Mouse (Mus musculus): Measurements from ENCODE around the gene Tmem235.

Tmem235 gene

GRCm38 (mm10) chr11:117891581-117892175, 31.1 kb downstream of the Tmem235 start:
- DNase-seq (ENCODE audit: low spot score in 2 of 2) = no peak

- no peak for DNase-seq (ENCODE audit: low spot score in 2 of 2)
Observed at GRCm38 (mm10) chr11:117892199-117892598, 31.6 kb downstream of the Tmem235 start.

DNA sequence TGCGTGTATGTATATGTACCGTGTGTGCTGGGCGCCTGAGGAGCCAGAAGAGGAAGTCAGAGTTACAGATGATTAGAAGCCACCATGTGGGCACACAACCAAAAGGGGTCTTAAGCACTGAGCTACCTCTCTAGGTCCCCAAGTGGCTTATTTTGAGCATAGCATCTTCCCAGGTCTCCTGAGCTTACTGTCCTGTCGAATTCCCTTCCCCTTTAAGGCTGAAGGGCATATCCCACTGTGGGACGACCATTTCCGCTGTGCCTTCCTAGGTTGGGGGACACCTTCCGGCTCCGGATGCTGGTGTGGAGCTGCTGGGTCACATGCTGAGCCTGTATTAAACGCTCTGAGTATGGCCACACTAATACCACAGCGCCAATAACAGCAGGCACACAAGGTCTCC, 34.1 kb downstream of the Tmem235 start:
- DNase-seq (ENCODE audit: low spot score in 2 of 2) = no peak

GRCm38 (mm10) chr11:117896533-117896932, 36.0 kb downstream of the Tmem235 start:
- no peak for DNase-seq (ENCODE audit: low spot score in 2 of 2)

DNA sequence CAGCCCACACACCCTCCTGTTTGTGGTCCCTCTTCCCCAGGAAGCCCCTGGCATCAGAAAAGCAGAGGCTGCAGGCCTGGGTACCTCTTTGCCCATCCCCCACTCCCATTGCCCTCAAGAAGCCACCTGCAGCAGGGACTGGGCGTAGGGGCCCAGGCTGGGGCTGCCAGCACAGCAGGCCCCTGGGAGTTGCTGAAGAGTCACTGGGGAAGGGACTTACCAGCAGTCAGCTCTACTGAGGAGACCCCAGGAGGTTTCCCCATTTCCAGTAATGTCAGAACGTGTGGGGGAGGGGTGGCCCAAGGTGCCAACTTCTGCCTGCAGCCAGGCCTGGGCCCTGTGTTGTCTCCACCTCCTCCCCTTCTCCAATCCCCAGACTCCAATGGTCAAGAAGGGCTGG, 41.7 kb downstream of the Tmem235 start:
- no peak for DNase-seq (ENCODE audit: low spot score in 2 of 2)

DNA sequence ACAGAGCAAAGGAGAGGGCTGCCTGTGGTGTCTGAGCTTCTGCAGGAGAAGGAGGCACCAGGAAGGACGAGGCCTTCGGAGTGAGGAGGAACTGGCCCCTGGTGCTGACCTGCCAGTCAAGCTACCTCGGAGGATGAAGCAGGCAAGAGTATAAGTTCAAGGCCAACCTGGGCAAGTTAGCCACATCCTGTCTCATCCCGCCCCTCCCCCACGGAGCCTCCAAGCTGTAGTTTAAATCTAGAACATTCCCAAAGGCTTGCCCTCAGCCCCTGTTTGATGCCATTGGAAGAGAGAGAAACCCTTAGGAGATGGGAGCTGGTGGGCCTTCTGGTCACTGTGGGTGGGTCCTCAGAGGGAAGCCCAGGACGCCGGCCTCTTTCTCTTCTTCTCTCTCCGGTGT, 43.9 kb downstream of the Tmem235 start:
- DNase-seq (ENCODE audit: low spot score in 2 of 2) = no peak

- no peak for DNase-seq (ENCODE audit: low spot score in 2 of 2)
Observed at GRCm38 (mm10) chr11:117909337-117909736, 48.8 kb downstream of the Tmem235 start.

- peak in 1 of 2 experiments; percentile 53 for DNase-seq (ENCODE audit: low spot score in 2 of 2)
Observed at GRCm38 (mm10) chr11:117912684-117913352, 52.3 kb downstream of the Tmem235 start.

DNA sequence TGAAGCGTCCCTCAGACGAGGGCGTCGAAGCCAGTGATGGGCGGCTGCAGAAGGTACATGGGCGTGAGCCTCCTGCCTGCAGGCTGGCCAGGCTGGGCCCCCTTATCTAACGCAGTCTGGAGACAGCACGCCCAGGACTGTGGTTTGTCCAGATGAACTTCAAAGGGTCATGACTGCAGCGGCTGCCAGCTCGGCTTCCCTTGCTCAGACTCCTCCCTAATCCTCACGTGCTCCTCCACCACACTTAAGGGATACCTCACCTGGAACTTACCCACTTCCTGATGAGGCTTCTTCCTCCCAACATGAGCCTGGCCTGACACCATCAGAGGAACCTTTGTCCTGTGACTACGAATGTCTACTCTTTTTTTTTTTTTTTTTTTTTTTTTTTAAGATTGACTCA, 54.0 kb downstream of the Tmem235 start:
- no peak for DNase-seq (ENCODE audit: low spot score in 2 of 2)
